Mouse (Mus musculus) testis, adult 2 months (tissue): ENCODE measurements around the gene Hip1r. TPM values are rescaled to one million over a fixed set of nuclear protein-coding genes. Genes with fewer than 3 reads are reported as not detected.
A peak's percentile ranks its signal among the peaks of the same experiment; 100 is the strongest.

Experiments
- H3K27ac ChIP-seq: fragments of 200-500 bp; 2 replicates; pipeline ENCODE4 v1.5.1; 2012; ENCODE audit warnings: low read depth, low read length; ENCODE audit not compliant: control insufficient read depth, insufficient read depth
- H3K27me3 ChIP-seq: fragments of 200-500 bp; 2 replicates; pipeline ENCODE4 v1.6.1; 2012; ENCODE audit warnings: mild to moderate bottlenecking, low read length, moderate library complexity; ENCODE audit not compliant: control insufficient read depth, insufficient read depth
- H3K36me3 ChIP-seq: fragments of 200-500 bp; 2 replicates; pipeline ENCODE4 v1.6.1; 2012; ENCODE audit warnings: mild to moderate bottlenecking, low read length; ENCODE audit not compliant: control insufficient read depth, insufficient read depth
- H3K4me1 ChIP-seq: fragments of 200-500 bp; 2 replicates; pipeline ENCODE4 v1.6.1; 2012; ENCODE audit warnings: low read length; ENCODE audit not compliant: control insufficient read depth, insufficient read depth
- H3K4me3 ChIP-seq: fragments of 200-500 bp; 2 replicates; pipeline ENCODE4 v1.5.1; 2012; ENCODE audit warnings: low read depth, mild to moderate bottlenecking, low read length, moderate library complexity, mixed read lengths; ENCODE audit not compliant: control insufficient read depth
- CTCF ChIP-seq: fragments of 200-500 bp; IDR thresholded peaks from 2 replicates; pipeline ENCODE4 v1.5.1; 2012; ENCODE audit warnings: low read depth, mild to moderate bottlenecking, inconsistent platforms, low read length, moderate library complexity; ENCODE audit not compliant: control insufficient read depth, insufficient read depth, insufficient replicate concordance
- POLR2A ChIP-seq: fragments of 200-500 bp; IDR thresholded peaks from 2 replicates; pipeline ENCODE4 v1.6.1; 2012; ENCODE audit warnings: low read depth, mild to moderate bottlenecking, inconsistent platforms, low read length, moderate library complexity; ENCODE audit not compliant: control insufficient read depth
- polyA plus RNA-seq: library from polyadenylated mRNA; depleted of rRNA; stranded (reverse); fragments of >200 nt; gene quantifications from 2 replicates; pipeline ENCODE4 v1.2.3, GENCODE M21; 2012

The Hip1r gene
- polyA plus RNA-seq, 1 experiment = 8.7 TPM

DNA sequence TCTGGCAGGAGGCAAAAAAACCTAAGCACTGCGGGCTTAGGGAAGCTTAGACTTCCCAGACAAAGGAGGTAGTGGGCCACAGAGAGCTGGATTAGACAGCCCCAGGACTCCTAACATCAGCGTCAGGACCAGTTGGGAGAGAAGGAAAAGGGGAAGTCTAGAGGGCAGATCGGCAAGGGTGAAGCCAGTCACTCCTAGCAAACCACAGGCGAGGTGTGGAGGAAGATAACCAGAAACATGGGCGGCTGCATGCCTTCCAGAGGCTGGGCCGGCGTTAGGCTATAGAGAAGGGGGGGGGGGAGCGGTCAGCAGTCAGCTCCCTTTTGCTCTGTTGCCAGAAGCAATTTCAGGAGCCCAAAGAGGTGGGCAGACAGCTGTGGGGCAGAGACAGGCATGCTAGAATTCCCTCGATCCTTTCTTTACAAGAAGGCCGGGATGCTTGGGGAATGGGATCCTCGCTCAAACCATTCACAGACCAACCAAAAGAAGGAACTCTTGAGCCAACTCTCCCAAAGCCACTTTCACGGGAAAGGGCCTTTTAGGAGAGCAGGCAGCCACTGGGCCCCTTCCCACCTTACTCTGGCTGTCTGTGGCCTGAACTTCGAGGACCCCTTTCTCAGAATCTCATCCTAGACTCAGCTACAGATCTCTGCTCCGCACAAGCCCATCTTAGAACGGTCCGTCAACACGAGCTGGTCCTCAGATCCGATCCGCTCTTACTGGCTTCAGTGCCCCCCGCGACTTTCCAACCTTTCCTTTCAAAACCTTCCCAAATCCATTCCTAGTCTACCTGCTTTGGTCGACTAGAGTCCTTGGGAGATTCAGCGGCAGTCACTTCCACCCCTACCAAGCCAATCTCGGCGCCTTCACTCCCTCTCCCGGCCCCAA, 57.9 kb downstream of the Hip1r start:
- H3K4me3 ChIP-seq = peak overlapping the region; percentile 88
- peaks cover 6% of the 10 kb centered on the region; the same call in 1 of the 2 replicates for H3K4me1 ChIP-seq
- H3K27ac ChIP-seq = peak overlapping the region; percentile 18
- H3K36me3 ChIP-seq = no peaks in the 10 kb centered on the region
- no peaks in the 10 kb centered on the region for H3K27me3 ChIP-seq
- TF ChIP-seq POLR2A (no peak), CTCF (no peak)

DNA sequence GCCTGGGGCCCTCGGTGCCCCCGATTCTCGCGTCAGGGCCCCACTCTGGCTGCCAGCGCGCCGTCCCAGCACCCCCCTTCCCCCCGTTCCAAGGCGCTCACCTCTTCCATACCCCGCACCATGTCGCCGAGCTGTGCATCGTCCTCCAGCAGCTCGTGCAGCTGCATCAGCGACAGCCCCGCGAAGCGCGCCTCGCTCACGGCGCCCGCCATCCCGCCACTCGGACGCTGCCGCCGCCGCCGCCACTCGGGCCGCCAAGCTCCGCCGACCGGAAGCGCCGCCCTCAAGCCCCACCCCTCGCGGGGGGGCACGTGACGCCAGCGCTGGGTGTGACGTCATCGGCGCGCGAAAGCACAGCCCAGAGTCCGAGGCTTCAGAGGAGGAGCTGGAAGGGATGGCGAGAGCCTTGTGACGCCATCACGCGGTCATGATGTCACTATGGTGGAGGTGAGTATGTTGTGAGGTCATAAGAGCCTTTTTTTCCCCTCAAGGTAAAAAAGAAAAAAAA, 58.6 kb downstream of the Hip1r start, which contains the start of gene Vps37b:
Gene Vps37b (minus strand): TSS at position 270 of the 508 bp plus-strand sequence.
- TF ChIP-seq CTCF (no peak), POLR2A (peak; percentile 65)
- Histone ChIP-seq H3K36me3 (no peaks in the 10 kb centered on the region), H3K27me3 (no peaks in the 10 kb centered on the region), H3K27ac (peak within 1 kb of the TSS; percentile 51), H3K4me3 (peak within 1 kb of the TSS; percentile 88), H3K4me1 (peaks cover 6% of the 10 kb centered on the region; the same call in 1 of the 2 replicates)

DNA sequence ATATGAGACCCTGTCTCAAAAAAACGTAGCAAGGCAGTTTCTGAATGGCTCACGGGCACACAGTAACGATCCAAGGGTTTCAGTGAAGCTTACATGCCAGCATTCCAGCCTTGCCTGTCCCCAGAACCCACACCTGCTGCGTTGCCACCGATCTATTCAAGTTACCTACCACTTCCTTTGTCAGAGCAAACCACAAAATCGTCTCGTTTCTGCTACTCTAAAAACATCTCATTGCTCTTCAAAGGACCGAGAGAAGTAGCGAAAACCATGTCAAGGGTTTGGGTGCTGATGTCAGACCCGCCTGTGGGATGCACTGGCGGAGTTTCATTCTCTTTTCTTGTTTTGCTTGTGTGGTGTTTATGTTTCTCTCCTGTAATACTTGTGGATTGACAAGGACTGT, 61.0 kb downstream of the Hip1r start:
- TF ChIP-seq CTCF = no peak
- TF ChIP-seq POLR2A = no peak
- no peaks in the 10 kb centered on the region for H3K27me3 ChIP-seq
- H3K4me3 ChIP-seq = no peak overlapping the region
- H3K36me3 ChIP-seq = no peaks in the 10 kb centered on the region
- peaks cover 6% of the 10 kb centered on the region; the same call in 1 of the 2 replicates for H3K4me1 ChIP-seq
- no peak overlapping the region for H3K27ac ChIP-seq

DNA sequence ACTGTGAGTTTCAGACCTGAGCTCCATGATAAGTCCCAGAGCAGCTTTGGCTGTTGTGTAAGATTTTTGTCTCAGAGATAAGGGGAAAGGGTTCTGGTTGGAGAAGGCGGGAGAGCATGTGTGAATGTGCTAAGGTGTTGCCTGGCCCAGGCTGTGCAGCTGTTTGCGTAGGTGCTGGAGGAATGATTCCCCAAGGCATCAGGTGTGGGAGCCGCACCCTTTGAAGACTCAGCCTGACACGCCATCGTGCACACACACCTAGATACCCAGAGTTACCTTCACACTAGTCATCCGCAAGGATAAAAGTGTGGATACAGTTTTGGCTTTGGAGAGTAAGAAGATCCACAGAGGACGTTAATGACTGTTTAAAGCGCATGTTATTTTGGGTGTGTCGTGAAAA, 62.0 kb downstream of the Hip1r start:
- no peaks in the 10 kb centered on the region for H3K27me3 ChIP-seq
- H3K36me3 ChIP-seq = no peaks in the 10 kb centered on the region
- H3K27ac ChIP-seq = no peak overlapping the region
- TF ChIP-seq CTCF = no peak
- peaks cover 6% of the 10 kb centered on the region; the same call in 1 of the 2 replicates for H3K4me1 ChIP-seq
- no peak overlapping the region for H3K4me3 ChIP-seq

DNA sequence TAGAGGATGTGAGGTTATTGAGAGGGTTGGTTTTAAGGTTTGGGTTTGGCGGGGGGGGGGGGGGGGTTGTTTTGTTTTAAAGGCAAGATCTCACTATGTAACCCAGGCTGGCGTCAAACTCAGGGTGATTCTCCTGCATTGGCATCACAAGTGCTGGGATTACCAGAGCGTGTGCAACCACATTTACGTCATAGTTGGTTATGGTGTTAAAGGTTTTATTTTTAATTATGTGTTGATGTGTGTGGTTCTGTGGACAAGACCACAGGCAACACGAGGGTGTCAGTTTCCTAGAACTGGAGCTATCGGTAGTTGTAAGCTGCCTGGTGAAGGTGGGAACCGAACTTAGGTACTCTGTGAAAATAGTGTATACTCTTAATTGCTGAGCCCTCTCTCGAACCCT, 62.4 kb downstream of the Hip1r start:
- Histone ChIP-seq H3K36me3 (no peaks in the 10 kb centered on the region), H3K4me1 (peaks cover 6% of the 10 kb centered on the region; the same call in 1 of the 2 replicates), H3K4me3 (no peak overlapping the region), H3K27me3 (no peaks in the 10 kb centered on the region), H3K27ac (no peak overlapping the region)
- no peak for TF ChIP-seq CTCF
- no peak for TF ChIP-seq POLR2A

DNA sequence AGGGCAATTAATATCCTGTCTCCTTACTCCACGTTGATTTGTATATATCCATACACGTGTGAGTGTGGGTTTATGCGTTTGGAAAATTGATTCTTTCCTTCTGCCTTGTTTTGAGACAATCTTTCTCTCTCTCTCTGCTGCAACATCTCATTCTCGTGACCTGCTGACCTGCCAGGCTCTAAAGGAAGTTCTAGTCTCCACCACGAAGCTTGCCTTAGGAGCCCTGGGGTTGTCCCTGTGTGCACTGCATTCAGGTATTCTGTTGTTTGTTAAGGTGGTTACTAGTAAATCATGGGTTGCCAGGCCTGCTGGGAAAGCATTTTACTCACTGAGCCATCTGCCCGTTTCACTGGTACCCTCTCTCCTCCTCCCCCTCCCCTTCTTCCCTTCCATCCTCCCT, 62.9 kb downstream of the Hip1r start:
- Histone ChIP-seq H3K4me1 (peaks cover 3% of the 10 kb centered on the region; the same call in 1 of the 2 replicates), H3K27ac (no peak overlapping the region), H3K4me3 (no peak overlapping the region), H3K36me3 (no peaks in the 10 kb centered on the region), H3K27me3 (no peaks in the 10 kb centered on the region)
- TF ChIP-seq POLR2A (no peak), CTCF (no peak)

DNA sequence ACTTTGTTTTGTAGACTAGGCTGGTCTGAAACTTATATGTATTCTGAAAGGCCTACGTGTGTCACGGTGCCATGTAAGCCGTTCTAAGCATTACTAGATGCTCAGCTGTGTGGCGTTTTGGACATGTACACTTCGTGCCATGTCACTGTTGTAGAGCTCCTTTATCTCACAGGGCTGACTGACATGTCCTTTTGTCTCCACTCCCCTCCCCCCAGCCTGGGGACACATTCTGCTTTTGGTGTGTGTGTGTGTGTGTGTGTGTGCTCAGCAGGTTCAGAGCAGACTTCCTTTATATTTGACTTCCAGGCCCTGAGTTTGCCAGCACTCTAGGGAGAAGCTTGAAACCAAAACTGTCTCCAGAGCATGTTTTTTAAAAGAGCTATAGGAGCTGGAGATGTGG, 63.4 kb downstream of the Hip1r start:
- Histone ChIP-seq H3K4me1 (peaks cover 2% of the 10 kb centered on the region; the same call in 1 of the 2 replicates), H3K27ac (no peak overlapping the region), H3K4me3 (no peak overlapping the region), H3K36me3 (no peaks in the 10 kb centered on the region), H3K27me3 (no peaks in the 10 kb centered on the region)
- TF ChIP-seq CTCF (no peak), POLR2A (no peak)
